Mouse (Mus musculus) Muller cell, postnatal 12 days (primary cell): Measurements from ENCODE around the gene Brap.
A peak's percentile ranks its signal among the peaks of the same experiment; 100 is the strongest.
"Not testable (repeated sequence)": the region's sequence is repeated elsewhere in the genome, so short reads cannot be mapped to it uniquely, and the experiment has no call there.

Experiments
- DNase-seq: peaks from one replicate; pipeline ENCODE4 v3.0.0-alpha.2; 2015; ENCODE audit errors: inconsistent ontology term

Gene Brap

DNA sequence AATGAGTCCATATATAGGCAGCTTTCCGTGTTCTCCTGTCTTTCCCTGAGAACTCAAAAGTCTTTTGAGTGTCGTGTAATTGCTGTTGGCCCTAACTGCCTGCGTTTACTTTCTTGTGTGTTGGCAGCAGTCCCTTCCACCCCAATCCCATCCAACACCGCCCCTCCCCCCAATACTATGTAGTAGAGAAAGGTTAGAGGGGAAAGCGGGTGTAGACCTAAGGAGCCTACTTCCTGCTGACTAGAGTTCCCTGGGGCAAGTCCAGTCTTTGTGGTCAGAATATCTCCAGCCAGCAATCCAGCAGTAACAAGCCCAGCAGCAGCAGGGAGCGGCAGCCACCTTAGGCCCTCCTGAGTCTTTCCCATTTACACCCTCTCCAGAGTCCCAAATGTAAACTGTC is 8.0 kb downstream of the Brap start:
- DNase-seq, result peak; percentile 66

GRCm38 (mm10) chr5:121670412-121670811 is 10.0 kb downstream of the Brap start:
- DNase-seq, result no peak

- no peak for DNase-seq
Observed at GRCm38 (mm10) chr5:121682250-121682649, 21.9 kb downstream of the Brap start.

- peak; percentile 95 for DNase-seq
Observed at GRCm38 (mm10) chr5:121685495-121685894, 25.1 kb downstream of the Brap start.

GRCm38 (mm10) chr5:121686113-121686898 is 25.9 kb downstream of the Brap start:
- DNase-seq, result peak; percentile 55

- peak; percentile 48 for DNase-seq
Observed at GRCm38 (mm10) chr5:121690482-121691211, 30.3 kb downstream of the Brap start.

- DNase-seq, result not testable (repeated sequence)
Observed at GRCm38 (mm10) chr5:121691436-121691835, 31.1 kb downstream of the Brap start.

- no peak for DNase-seq
Observed at GRCm38 (mm10) chr5:121692897-121693296, 32.5 kb downstream of the Brap start.

- peak; percentile 53 for DNase-seq
Observed at GRCm38 (mm10) chr5:121696761-121697160, 36.4 kb downstream of the Brap start.

DNA sequence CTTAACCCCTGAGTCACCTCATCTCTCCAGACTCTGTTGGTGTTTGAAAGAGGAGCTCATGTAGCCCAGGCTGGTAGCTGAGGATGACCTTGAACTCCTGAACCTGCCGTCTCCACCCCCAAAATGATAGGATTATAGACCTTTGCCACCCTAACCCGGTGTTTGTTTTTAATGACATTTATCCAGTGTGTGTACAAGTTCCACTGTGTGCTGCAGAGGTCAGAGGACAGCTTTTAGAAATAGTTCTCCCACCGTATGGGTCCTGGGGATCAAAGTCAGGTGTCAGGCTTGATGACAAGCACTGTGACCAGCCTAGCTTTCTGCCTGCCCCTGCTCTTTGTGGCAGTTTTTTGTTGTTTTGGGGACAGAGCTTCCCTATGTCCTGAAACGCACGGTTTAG is 39.5 kb downstream of the Brap start:
- DNase-seq, result no peak

DNA sequence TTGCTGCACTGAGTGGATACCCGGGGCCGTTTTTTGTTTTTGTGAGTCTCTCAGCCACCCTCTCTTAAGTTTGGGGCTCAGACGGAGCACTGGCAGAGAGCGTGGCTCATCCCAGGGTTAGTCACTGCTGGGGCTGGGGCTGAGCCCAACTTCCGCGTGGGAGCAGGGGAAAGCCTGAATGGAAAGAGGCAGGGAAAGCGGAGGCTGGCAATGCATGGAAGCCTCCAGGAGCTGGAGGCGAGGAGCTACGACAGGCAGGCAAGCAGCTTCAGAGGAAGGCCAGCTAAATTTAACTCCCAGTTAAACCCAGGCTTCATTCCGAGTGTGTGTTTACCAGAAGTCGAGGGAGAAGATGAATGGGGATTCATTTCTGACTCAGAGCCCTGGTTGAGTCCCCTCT is 40.1 kb downstream of the Brap start:
- peak; percentile 75 for DNase-seq

- DNase-seq, result no peak
Observed at GRCm38 (mm10) chr5:121701111-121701769, 40.9 kb downstream of the Brap start.

DNA sequence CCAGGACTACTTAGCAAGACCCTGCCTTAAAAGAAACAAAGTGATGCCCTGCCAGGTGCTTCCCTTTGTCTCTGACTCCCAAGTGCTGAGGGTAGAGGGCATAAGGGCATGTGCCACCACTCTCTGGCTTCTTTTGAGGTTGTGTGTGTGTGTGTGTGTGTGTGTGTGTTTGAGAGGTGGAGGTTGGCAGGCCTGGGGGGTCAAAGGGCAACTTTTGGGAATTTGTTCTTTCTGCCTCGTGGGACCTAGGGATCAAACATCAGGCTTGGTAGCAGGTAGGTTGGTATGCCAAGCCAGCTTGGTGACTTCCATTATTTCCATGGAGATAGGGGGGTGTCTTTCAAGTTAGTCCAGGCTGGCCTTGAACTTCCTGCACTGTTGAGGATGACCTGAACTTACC is 43.0 kb downstream of the Brap start:
- DNase-seq, result no peak

DNA sequence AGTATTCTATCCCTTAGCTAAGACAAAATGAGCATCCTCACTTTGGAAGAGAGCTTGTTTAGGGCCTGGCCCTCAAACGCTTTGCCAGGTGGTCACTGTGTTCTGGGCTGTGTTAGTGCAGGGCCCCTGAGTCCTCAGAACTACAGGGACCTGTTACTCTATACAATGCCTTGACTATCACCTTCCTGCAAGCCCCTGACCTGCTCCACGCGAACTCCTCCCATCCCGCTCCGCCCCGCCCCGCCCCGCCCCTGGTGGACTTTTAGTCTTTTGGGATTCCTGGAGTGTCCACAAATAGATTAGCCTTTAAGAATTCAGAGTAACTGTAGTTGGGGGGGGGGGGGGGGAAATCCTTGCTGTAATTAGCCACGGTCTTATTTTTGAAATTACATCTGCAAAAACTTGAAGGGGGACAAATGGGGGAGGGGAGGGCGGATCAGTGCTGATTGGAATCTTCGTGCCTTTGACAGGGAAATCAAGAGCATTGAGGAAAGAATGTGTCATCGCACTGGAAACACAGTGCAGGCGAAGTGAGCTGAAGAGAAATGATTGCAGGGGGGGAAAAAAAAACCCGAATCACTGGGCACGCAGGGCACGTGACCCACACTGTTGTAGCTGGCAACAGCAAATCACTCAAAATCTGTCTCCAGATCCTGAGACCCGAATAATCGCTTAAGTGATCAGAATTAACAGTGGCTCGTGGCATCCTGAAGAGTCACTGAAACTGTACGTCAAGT is 44.3 kb downstream of the Brap start:
- DNase-seq, result peak; percentile 71

GRCm38 (mm10) chr5:121710402-121710801 is 50.0 kb downstream of the Brap start:
- DNase-seq, result no peak

DNA sequence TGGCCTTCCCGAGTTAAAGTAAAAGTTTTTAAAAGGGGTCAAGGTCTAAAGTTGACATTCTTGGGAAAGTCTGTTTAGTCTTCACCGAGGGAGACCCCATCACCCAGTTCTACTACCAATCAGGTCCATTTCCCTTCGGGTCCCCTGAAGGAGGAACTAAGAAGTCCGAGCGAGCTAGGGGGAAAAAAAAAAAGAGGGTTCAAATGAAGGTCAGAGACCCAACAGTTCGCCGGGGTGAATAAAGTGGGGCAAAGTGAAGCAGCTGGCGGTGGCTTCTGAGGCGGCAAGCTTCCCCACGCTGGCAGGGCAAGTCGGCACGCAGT is 50.4 kb downstream of the Brap start:
- DNase-seq, result no peak

DNA sequence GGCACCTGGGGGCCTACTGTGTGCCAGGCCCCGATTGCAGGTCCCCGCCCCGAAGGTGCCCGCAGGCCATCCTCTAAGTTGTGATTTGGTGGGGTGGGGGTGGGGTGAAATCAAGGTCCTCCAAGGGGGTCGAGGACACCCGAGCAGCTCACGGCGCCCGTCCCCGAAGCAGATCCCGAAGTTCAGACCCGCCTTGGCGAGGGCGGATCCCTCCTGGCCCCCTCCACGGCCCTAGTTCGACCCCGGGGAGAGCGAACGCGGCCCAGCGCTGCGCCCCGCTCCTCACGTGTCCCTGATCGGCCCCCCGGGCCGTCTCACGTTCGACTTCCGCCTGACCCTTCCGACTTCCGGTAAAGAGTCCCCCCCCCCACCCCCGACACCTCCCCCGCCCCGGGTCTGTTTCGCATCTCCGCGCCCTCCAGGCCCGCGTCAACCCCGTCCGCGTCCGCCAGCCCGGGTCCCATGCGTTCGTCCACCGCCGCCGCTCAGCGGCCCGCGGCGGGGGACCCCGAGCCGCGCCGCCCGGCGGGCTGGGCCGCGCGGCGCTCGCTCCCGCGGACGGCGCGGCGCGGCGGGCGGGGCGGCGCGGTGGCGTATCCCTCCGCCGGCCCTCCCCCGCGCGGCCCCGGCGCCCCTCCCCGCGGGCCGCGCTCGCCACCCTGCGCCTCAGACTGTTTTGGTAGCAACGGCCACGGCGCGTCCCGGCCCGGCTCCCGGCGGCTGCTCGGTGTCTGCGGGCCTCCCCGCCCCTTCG is 51.0 kb downstream of the Brap start, which contains the start of gene Atxn2:
Gene Atxn2, plus strand, starts transcription at position 164 of the 754 bp plus-strand sequence.
- DNase-seq, result peak; percentile 93

DNA sequence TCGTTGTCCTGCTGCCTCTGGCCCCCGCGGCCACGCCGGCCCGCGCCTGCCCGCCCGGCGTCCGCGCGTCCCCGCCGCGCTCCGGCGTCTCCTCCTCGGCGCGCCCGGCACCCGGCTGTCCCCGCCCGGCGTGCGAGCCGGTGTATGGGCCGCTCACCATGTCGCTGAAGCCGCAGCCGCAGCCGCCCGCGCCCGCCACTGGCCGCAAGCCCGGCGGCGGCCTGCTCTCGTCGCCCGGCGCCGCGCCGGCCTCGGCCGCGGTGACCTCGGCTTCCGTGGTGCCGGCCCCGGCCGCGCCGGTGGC is 51.5 kb downstream of the Brap start:
- DNase-seq, result no peak

GRCm38 (mm10) chr5:121712232-121712933 is 52.0 kb downstream of the Brap start:
- peak; percentile 75 for DNase-seq

DNA sequence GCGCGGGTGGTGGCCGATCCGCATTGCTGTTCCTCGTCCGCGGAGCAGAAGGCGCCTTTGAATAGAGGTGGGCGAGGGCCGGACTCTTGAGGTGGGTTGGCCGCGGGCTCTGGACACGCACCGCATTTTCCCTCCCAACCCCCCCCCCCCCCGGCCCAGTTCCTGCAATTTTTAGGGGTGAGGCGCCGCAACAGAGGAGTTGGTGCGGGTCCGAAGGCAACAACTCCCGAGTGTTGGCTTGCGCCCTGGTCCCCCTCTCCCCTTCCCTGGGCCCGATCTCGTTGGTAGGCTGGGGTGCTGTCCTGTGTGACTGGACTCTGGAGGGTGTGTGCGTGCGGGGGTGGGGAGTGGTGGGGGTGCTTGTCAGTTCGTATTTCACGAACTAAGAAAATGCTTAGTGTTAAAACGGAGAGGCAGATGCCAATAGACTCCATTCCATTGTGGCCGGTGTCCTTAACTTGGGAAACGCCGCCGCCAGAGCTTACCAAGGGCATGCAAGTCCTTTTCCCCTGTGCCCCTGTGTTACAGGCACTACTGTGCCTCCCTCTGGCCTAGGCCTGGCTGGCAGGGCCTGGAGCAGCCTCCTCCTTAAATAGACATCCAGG is 52.7 kb downstream of the Brap start:
- peak; percentile 63 for DNase-seq
